Mouse (Mus musculus) right cerebral cortex, postnatal 4 days (tissue): ENCODE measurements around the gene Plk4.
A peak's percentile ranks its signal among the peaks of the same experiment; 100 is the strongest.
"Not testable (repeated sequence)": the region's sequence is repeated elsewhere in the genome, so short reads cannot be mapped to it uniquely, and the experiment has no call there.

Experiments
- DNase-seq: peaks from one replicate; pipeline ENCODE4 v3.0.0-alpha.2; 2022

The Plk4 gene

DNA sequence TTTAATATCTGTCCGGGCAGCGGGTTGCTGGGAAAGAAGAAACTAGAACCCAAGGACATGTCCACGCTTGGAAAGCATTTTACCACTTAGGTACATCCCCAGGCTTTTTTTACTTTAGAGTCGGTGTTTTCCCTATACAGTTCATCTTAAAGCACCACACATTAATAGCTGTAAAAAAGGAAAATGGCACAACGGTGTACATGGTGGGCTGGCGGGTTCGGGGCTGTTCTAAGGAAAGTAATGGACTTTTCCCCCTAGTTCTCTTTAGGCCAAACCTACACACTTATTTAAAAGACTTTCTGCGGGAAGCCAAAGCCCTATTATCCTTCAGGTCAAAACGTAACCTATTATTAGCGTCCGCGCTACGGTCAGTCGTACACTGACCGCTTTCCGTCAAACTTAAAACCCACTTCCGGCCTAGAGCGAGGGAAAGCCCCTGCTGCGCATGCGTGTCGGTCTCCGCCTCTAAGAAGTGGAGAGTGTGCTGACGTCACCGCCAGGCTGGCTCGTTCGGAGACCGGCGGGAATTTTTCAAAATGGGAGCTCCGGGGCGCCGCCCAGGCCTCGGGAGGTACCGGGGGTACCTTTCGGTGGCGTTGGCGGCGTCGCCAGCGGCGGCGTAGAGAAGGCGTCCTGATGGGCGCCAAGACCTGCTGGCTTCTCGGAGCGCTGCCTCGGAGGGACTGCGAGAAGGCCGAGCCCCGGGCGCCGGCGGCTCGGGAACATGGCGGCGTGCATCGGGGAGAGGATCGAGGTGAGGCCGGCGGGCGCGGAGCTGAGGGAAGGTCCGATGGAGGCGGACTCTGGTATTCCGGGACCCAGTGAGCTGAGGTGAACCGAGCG, at the start of gene Plk4:
Plk4 (plus strand) TSS at position 490 of the 843 bp plus-strand sequence.
- peak; percentile 98 for DNase-seq

DNA sequence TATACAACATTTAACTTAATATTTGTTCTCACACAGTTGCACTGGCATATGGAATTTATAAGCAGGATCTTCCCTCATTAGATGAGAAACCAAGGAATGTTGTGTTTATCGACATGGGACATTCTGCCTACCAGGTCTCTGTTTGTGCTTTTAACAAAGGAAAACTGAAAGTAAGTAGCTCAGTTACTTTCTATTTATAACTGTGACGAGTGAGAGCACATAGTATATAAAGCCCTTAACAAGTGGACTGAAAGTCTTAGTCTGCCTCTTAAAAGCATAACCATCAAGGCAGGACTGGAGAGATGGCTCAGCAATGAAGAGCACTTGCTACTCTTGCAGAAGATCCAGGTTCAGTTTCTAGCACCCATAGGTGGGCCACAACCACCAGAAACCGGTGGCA, 39.1 kb upstream of the Plk4 start:
- DNase-seq: no peak

DNA sequence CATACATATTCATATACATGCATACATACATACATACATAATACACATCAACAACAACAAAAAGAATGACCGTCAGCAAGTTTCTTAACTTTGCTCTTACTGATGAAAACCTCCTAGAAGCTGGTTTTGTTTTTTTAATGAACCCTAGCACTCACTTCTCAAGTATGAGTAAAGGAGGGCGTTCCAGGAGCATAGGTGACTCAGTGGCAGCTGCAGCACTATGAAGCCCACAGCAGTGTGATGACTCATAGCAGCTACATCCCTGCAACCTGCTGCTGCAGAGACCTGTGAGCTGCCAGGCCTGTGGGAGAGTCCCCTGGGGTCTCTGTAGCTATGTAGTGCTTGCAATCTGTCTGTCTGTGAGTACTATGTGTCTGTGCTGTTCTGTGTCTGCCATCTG, 38.5 kb upstream of the Plk4 start:
- no peak for DNase-seq

DNA sequence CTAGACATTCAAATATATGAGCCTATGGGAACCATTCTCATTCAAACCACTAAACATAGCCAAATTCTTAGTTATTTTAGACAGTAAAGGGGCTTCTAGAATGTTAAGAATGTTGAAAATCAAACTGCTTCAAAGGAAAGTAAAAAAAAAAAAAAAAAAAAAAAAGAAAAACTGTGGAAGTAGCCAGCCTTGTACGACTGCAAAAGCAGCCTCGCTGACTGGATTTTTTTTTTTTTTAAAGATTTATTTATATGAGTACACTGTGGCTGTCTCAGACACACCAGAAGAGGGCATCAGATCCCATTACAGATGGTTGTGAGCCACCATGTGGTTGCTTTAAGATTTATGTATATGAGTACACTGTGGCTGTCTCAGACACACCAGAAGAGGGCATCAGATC, 6.0 kb upstream of the Plk4 start:
- DNase-seq: no peak

DNA sequence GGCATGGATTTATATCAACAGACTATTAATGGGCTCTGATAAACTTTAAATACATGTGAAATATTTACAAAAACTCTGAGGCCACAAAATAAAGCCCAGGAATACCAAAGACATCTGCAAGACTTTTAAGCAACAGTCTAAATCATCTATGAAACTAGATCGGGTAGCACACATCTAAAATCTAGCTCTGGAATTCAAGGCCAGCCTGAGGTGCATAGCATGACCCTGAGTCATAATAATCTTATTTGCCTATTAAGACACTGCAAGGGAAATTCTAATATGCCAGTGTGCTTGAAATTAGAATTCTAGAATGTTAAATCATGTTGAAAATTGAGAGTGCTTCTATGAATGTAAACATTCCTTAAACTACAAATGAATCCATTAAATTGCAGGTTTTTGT, 1.8 kb upstream of the Plk4 start:
- DNase-seq: no peak

DNA sequence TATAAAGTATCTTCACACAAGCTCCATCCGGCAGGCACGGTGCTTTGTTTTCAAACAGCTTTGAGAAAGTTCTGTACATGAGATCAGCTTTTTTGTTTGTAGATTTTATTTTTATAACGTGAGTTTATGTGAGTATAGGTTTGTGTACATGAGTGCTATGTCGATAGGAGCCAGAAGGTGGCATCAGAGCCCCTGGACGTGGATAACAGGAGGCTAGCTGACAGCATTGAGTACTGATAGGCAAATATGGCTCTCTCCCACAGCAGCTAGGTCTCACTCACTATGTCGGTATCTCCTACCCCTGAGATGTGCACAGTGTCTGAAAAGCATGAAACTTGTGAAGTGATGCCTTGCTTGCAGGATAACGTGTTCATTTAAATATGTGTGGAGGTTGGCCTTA, 1.3 kb upstream of the Plk4 start:
- peak; percentile 42 for DNase-seq

DNA sequence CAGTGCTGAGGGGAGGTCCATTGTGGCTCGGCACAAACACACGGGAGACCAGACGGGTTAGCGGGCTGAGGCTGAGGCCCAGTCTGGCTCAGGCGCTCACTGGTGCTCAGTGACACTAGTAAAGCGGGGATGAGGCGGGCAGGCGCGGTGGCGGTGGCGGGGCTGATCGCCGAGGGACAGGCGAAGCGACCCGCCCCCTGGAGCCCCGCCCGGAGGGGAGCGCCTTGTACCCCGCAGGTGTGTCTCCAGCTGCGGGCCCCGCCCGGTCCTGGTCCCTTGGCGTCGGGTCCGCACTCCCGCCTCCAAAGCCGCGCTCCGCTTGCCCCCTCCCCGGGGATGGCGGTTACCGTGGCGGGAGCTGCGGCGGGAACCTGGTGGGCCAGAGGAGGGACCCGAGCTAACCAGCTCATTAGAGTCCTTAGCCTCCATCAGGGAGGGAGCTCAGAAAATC, 579 bp downstream of the Plk4 start:
- peak; percentile 46 for DNase-seq

DNA sequence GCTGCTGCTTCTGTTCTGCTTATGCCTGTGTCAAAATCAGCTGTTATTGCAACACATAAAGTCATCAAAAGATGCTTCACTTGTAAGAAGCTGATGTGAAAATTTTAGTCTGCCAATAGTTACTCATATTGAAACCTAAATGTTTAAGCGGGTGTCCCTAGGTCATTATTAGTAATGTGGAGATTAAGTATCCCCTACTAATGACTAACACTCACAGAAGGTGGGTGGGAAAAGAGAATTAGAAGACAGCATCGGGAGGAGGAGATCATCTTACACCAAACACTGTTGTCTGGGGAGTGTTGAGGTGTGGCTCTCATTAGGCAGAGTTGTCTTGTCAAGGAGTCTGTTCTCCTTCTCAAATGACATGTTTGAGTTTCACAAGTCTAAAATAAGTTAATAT, 7.1 kb downstream of the Plk4 start:
- DNase-seq: no peak

DNA sequence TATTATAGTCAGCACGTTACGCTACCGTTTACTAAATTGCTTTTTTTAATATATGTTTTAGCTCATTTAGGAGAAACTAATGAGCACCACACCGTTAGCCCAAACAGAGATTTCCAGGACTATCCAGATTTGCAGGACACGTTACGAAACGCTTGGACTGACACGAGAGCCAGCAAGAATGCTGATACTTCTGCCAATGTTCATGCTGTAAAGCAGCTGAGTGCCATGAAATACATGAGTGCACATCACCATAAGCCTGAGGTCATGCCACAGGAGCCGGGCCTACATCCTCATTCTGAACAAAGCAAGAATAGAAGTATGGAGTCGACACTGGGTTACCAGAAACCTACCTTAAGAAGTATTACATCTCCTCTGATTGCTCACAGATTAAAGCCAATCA, 8.9 kb downstream of the Plk4 start:
- no peak for DNase-seq

DNA sequence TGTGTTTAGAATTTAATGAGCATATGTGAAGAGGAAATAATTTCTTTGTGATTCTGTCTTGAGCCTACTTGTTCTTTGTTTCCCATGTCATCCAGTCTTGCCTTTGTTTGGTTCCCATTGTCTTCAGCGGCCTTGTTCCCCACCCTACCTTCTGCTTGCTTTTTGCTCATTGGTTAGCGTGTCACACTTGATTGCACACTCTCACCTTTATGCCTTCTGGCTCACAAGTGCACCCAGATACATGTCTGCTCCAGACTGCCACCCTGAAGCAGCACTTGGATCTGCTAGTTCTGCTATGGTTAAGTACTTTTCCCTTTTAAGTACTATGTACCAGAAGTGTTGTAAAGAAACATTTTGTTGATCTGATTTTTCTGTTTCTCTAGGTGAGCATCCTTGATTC, 10.1 kb downstream of the Plk4 start:
- no peak for DNase-seq

DNA sequence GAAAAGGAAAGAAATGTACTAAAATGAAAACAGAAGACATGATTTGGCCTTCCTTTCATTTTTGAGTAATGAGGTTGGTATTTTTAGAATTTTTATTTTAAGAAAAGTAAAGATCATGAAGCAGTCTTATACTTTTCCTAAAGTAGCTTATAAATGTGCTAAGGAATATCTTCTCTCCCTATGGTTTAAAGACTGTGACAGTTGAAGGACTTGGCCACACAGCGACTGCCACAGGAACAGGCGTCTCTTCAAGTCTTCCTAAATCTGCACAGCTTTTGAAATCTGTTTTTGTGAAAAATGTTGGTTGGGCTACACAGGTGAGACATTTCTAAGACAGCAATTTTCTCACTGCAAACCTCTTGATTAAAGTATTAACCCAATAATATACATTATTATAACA, 13.5 kb downstream of the Plk4 start:
- DNase-seq: no peak

DNA sequence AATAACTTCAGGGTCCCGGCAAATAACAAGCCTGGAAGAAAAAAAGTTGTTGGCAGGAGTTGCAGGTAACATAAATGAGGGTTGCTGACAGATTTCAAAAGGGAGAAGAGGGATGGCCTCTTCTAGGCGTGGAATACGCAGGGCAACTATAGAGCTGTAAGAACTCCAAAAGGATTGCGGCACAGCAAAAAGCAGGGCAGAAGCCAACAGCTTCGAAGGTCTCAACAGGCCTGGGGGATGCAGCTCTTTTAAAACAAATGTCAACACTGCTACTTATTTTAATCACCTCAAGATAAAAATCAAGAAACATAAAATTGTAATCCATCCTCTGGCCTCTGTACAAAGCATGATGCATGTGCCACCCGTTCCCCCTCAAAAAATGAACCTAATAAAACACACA, 45.7 kb downstream of the Plk4 start:
- not testable (repeated sequence) for DNase-seq

DNA sequence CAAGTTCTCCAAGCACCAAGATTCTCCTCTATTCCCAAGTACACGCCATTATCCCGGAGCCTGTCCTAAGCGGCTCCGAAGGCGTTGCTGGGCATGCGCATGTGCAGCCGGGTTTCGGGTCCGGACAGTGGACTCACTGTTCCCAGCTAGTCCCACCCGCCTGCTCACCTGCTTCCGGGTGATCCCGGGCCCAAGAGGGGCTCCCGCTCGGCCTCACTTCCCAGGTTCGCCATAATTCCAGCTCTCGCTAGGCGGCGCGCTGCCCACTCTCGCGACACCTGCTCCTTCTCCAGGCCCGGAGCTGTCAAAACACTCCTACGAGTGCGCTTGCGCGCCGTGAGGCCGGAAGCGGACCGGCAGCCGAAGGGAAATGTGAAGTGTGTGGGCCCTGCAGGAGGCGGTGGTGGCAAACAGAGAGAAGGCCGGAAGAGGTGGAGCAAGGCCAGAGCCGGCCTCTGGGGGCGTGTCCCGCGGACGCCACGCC, 46.7 kb downstream of the Plk4 start, which contains the start of gene Mfsd8:
Mfsd8 (minus strand) TSS at position 414 of the 484 bp plus-strand sequence.
- peak; percentile 89 for DNase-seq

DNA sequence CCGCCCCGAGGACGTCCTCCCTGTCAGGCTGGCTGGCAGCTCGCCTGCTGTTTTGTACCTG, 47.0 kb downstream of the Plk4 start, which contains the start of gene Abhd18:
Abhd18 (plus strand) TSS at position 14 of the 61 bp plus-strand sequence.
- DNase-seq: not testable (repeated sequence)

DNA sequence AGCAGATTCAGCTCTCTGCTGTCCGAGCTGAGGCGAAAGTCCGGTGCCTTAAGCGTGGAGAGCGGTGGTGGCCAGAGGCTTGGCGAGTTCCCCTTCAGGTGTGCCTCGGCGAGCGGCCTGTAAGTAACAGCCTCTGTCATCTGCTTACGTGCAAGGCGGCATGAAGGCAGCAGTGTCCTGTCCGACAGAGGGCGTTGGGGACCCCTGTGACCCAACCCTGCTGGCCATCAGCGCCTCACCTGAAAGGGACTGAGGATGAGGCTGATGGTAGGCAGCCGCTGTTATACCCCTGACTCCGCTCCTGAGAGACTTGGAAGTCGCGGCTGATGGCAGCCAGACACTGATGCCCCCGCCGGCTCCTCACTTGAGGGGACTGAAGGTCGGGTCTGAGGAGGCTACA, 47.2 kb downstream of the Plk4 start:
- peak; percentile 42 for DNase-seq

DNA sequence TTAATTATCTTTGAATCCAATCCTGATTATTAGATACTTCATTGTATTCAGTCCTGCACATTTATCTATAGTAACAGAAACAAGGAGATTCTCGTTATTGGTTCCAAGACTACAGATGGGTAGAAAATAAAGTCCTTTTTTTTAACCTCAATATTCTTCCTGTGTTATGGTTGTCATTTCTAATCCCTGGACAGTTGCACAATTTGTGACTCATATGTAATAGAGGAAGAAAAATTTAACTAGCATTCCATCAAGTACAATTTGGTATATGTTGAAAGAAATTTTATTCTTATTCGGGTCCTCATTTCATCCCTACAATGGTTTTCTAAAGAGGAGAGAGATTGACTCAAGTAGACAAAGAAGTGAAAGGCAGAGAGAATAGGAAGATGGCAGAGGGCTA, 48.1 kb downstream of the Plk4 start:
- DNase-seq: not testable (repeated sequence)

DNA sequence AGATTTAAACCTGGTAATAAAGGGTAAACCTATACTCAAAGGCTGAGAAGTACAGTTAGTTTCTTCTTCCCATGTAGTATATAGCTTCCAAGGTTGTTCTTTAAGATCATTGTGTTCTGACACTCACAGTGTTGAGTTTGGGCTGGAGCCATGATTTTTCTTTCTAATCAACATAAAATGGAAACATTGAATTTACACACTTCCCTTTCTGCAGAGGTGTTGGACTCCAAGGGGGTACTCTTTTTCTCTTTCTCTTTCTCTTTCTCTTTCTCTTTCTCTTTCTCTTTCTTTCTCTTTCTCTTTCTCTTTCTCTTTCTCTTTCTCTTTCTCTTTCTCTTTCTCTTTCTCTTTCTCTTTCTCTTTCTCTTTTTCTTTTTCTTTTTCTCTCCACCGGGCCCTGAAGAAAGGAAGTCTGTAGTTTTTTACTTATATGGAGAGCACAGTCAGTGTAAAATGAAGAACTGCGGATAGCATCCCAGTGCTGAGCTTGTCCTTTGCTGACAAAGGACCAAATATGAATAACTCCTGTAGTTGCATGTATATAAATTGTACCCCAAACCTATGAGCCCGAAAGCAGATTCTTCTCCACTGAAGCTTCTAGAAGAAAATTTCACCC, 53.4 kb downstream of the Plk4 start:
- DNase-seq: not testable (repeated sequence)
